ENCODE assay signal across 13 mouse cellular contexts in the genomic region with DNA sequence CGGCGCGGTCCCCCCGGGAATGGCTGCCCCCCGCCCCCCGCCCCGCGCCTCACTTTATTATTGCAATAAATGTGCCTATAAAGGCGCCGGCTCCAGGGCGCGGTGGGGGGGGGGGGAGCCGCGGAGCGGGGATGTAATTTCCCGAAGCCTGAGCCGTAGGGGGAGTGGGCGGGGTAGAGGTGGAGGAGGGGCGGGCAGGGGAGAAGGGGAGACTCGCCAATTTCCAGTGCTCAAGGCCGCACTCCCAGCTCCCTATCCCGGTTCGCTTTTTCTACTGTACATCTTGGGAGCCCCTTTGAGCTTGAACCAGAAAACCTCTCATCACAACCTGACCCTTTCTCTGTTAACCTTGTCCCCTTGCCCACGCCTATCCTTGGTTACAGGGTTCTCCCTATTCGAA. TPM values are rescaled to one million over a fixed set of nuclear protein-coding genes. Genes with fewer than 3 reads are reported as not detected.
DNase-seq lines count a peak whose midpoint lies in the region; ATAC-seq lines count a peak whose summit lies in the region.
"Had no signal": no experiment of that assay in that cellular context is flagged by ENCODE, and none has a peak within 500 bp of the region (broad histone marks: within the 10 kb centered on the region; RNA-seq: fewer than 3 reads in every experiment).

No protein-coding gene starts in this region.

- peaks cover 23% of the 10 kb centered on the region for H3K4me1 ChIP-seq in heart, embryonic 16.5 days (ENCODE audit: control insufficient read depth, insufficient read depth, low read length)
- H3K4me1 ChIP-seq in forebrain, embryonic 10.5 days: peaks cover 93% of the 10 kb centered on the region
- H3K4me1 ChIP-seq in intestine, embryonic 15.5 days (replicated peaks): peaks cover 38% of the 10 kb centered on the region

- no peaks in the 10 kb centered on the region for H3K36me3 ChIP-seq in heart, embryonic 16.5 days (ENCODE audit: control insufficient read depth, insufficient read depth)
- H3K36me3 ChIP-seq in forebrain, embryonic 10.5 days (replicated peaks): no peaks in the 10 kb centered on the region
- H3K36me3 ChIP-seq in intestine, embryonic 15.5 days: no peaks in the 10 kb centered on the region

- H3K27ac ChIP-seq in heart, embryonic 16.5 days (ENCODE audit: low read length): no peak overlapping the region
- peak overlapping the region; percentile 25; the same call in 1 of the 2 replicates for H3K27ac ChIP-seq in forebrain, embryonic 10.5 days
- no peak overlapping the region for H3K27ac ChIP-seq in intestine, embryonic 15.5 days
- H3K27ac ChIP-seq: heart, adult 2 months had no signal

- WGBS in heart, embryonic 16.5 days: 2% methylated on average over 25 of the region's 25 CpGs
- under 1% methylated on average over 24 of the region's 25 CpGs for WGBS in forebrain, embryonic 10.5 days
- under 1% methylated on average over 25 of the region's 25 CpGs for WGBS in intestine, embryonic 15.5 days

- DNase-seq in heart, postnatal 36 days: no peak
- no peak for DNase-seq in forebrain, embryonic 10.5 days (ENCODE audit: extremely low spot score, low spot score)
- peak; percentile 34 for DNase-seq in neural tube, embryonic 10.5 days (ENCODE audit: extremely low spot score, low spot score)
- DNase-seq in liver: no peak
- DNase-seq in adrenal gland, adult 8-10 months: no peak
- no peak for DNase-seq in left cerebral cortex, postnatal 25 days (ENCODE audit: low spot score in 2 of 2)
- DNase-seq: heart, adult 2 months; right cerebral cortex, postnatal 14 days; thymus, adult 2 months had no signal

- peak overlapping the region; percentile 14; the same call in 1 of the 2 replicates for H3K4me2 ChIP-seq in heart, embryonic 16.5 days (ENCODE audit: low read depth, low read length)
- H3K4me2 ChIP-seq in intestine, embryonic 15.5 days (replicated peaks): peak overlapping the region; percentile 22

- ATAC-seq in heart, embryonic 16.5 days (replicated peaks; ENCODE audit: extremely low read depth, insufficient read depth, low FRiP score): no peak
- no peak for ATAC-seq in intestine, embryonic 15.5 days
- ATAC-seq: CD4-positive, CD25-positive, alpha-beta regulatory T cell, adult 4 months had no signal

- intact Hi-C loops in heart, postnatal 36 days (cut with DNase I): no loop called here
- intact Hi-C loops in left cerebral cortex, postnatal 25 days (cut with DNase I): no loop called here

- H3K9ac ChIP-seq in heart, embryonic 16.5 days (ENCODE audit: low read length): no peak overlapping the region
- H3K9ac ChIP-seq in intestine, embryonic 15.5 days: no peak overlapping the region

- no peaks in the 10 kb centered on the region for H3K9me3 ChIP-seq in heart, embryonic 16.5 days (replicated peaks; ENCODE audit: control insufficient read depth, low read length)
- no peaks in the 10 kb centered on the region for H3K9me3 ChIP-seq in forebrain, embryonic 10.5 days
- H3K9me3 ChIP-seq in intestine, embryonic 15.5 days: no peaks in the 10 kb centered on the region

- H3K27me3 ChIP-seq in heart, embryonic 16.5 days (ENCODE audit: control insufficient read depth, insufficient read depth, low read length): peaks cover 97% of the 10 kb centered on the region
- H3K27me3 ChIP-seq in forebrain, embryonic 10.5 days (ENCODE audit: poor library complexity, severe bottlenecking): peaks cover 100% of the 10 kb centered on the region
- peaks cover 99% of the 10 kb centered on the region for H3K27me3 ChIP-seq in intestine, embryonic 15.5 days (replicated peaks)

- H3K4me3 ChIP-seq in heart, embryonic 16.5 days (ENCODE audit: low read length): no peak overlapping the region; the same call in 1 of the 2 replicates
- H3K4me3 ChIP-seq in forebrain, embryonic 10.5 days: peak overlapping the region; percentile 53
- H3K4me3 ChIP-seq in intestine, embryonic 15.5 days (replicated peaks): no peak overlapping the region
- H3K4me3 ChIP-seq: erythroblast, embryonic 14.5 days; heart, adult 2 months had no signal

RNA-seq across cellular contexts. Expression of a gene that starts 3.4 kb away (rescaled TPM):
- polyA plus RNA-seq in heart, embryonic 16.5 days (2015; fragmentation: Nextera tagmentation; extraction: Ambion mirVana): 1.2 and 1.4 TPM in 2 replicates
- under 1 TPM; 0.28 to 0.41 TPM for total RNA-seq in heart, postnatal 36 days (2021)
- 3.0 and 9.5 TPM in 2 replicates for polyA plus RNA-seq in forebrain, embryonic 10.5 days (2016; fragmentation: Nextera tagmentation; extraction: Ambion mirVana)
- polyA plus RNA-seq in intestine, embryonic 15.5 days (2015; fragmentation: Nextera tagmentation; extraction: Ambion mirVana): 4.9 and 5.7 TPM in 2 replicates
- 10 to 100 TPM in 3 of 4 experiments, 1 to 10 TPM in 1; 8.3 to 16.8 (median 13.2) TPM for total RNA-seq in adrenal gland, adult 8-10 months (2022)
- 1 to 10 TPM; 5.5 to 6.9 TPM for total RNA-seq in left cerebral cortex, postnatal 25 days (2021)
- polyA plus RNA-seq: CD4-positive, CD25-positive, alpha-beta regulatory T cell, adult 4 months; erythroblast, embryonic 14.5 days had no signal

RNA-seq across cellular contexts. Expression of a gene that starts 8.7 kb away (rescaled TPM):
- polyA plus RNA-seq in heart, embryonic 16.5 days (2015; fragmentation: Nextera tagmentation; extraction: Ambion mirVana): 127 and 132 TPM in 2 replicates
- total RNA-seq in heart, postnatal 36 days (2021): 10 to 100 TPM; 43.8 to 44.3 TPM
- polyA plus RNA-seq in forebrain, embryonic 10.5 days (2016; fragmentation: Nextera tagmentation; extraction: Ambion mirVana): 124 and 129 TPM in 2 replicates
- polyA plus RNA-seq in intestine, embryonic 15.5 days (2015; fragmentation: Nextera tagmentation; extraction: Ambion mirVana): 147 and 149 TPM in 2 replicates
- total RNA-seq in adrenal gland, adult 8-10 months (2022): 10 to 100 TPM; 45.3 to 56.0 (median 49.8) TPM
- 10 to 100 TPM; 25.7 to 29.9 TPM for total RNA-seq in left cerebral cortex, postnatal 25 days (2021)

RNA-seq across cellular contexts. Expression of a gene that starts 16.2 kb away (rescaled TPM):
- 59.8 and 72.0 TPM in 2 replicates for polyA plus RNA-seq in heart, embryonic 16.5 days (2015; fragmentation: Nextera tagmentation; extraction: Ambion mirVana)
- total RNA-seq in heart, postnatal 36 days (2021): 10 to 100 TPM; 26.0 to 27.6 TPM
- polyA plus RNA-seq in forebrain, embryonic 10.5 days (2016; fragmentation: Nextera tagmentation; extraction: Ambion mirVana): 2.6 and 2.9 TPM in 2 replicates
- polyA plus RNA-seq in intestine, embryonic 15.5 days (2015; fragmentation: Nextera tagmentation; extraction: Ambion mirVana): 52.7 and 53.8 TPM in 2 replicates
- 10 to 100 TPM; 42.4 to 64.4 (median 50.7) TPM for total RNA-seq in adrenal gland, adult 8-10 months (2022)
- total RNA-seq in left cerebral cortex, postnatal 25 days (2021): 1 to 10 TPM; 2.9 to 6.7 TPM
- polyA plus RNA-seq: CD4-positive, CD25-positive, alpha-beta regulatory T cell, adult 4 months had no signal

RNA-seq across cellular contexts. Expression of a gene that starts 29.5 kb away (rescaled TPM):
- 0.46 and 0.84 TPM in 2 replicates for polyA plus RNA-seq in heart, embryonic 16.5 days (2015; fragmentation: Nextera tagmentation; extraction: Ambion mirVana)
- total RNA-seq in heart, postnatal 36 days (2021): under 1 TPM; 0.51 to 0.64 TPM
- polyA plus RNA-seq in forebrain, embryonic 10.5 days (2016; fragmentation: Nextera tagmentation; extraction: Ambion mirVana): 0.30 and 0.41 TPM in 2 replicates
- polyA plus RNA-seq in intestine, embryonic 15.5 days (2015; fragmentation: Nextera tagmentation; extraction: Ambion mirVana): 0.41 and 0.74 TPM in 2 replicates
- total RNA-seq in adrenal gland, adult 8-10 months (2022): 1 to 10 TPM in 3 of 4 experiments, under 1 TPM in 1; 0.87 to 4.6 (median 3.7) TPM
- total RNA-seq in left cerebral cortex, postnatal 25 days (2021): 1 to 10 TPM; 4.3 to 5.6 TPM

Comparison
In these comparisons a context has a peak if more than half of its experiments do, and no peak if none do; other contexts are left out.
1. RNA of a gene that starts 3.4 kb away (total RNA-seq): 8.3 to 16.8 TPM in adrenal gland, adult 8-10 months and 5.5 to 6.9 TPM in left cerebral cortex, postnatal 25 days; 0.28 to 0.41 TPM in heart, postnatal 36 days; every median in the first group is over 4 times any median in the second.